Mouse (Mus musculus): ENCODE measurements around the gene Arid5b.

Gene Arid5b

DNA sequence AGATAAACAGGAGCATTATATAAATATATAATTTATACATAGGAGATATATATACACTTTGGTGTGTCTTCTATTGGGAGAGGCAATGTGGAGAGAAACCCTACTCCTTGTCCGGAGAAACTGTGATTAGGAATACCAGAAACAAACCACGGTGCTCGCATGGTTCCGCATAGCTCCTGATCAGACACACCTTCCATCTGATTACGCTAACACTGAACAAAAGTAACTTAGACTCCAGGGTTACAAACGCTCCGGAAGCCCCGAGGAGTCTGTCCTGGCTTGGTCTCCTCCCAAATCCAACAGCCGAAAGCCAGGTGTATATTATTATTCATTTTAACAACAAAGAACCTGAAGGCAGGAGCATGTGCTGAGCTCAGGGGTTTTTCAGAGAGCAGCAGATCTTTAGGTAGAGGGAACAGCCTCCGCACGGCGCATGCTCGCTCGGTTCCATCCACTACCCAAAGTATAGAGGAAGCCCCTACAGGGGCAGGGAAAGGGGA lies 41.5 kb downstream of the Arid5b start:
- DNase-seq (ENCODE audit: low spot score in 2 of 2) = no peak

DNA sequence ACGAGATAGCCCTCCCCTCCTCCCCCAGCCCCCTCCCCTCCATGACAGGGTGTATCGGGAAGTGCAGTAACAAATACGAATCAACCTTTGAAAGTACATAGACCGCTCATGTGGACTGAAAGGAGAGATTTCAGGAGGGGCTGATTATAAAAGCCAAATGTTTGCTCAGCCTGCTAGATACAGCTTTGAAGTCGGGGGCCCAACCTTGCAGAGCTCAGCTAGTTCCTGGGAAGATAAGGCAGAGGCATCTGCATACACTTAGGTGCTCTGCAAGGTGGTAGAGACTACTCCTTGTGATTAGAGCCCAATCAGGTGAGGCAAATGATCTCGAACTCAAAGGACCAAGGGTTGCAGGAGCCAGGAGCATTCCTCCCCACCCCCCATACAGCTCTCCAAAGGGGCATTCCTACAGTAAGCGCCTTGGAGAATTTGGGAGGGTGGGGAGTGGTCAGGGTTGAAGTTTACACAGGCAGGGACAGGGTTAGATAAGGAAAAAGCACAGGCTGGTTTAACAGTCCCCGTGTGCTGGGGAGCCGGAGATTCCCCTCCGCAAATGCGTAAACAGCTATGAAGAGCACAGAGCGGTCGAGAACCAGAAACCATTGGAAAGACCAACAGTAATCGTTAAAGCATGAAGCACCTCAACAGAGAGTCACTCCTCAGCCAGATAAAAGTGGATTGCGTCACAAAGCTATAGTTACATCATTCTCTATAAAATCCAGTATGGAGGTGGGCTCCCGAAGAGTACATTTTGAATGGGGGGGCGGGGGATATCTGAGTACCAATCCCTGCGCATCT lies 47.0 kb downstream of the Arid5b start:
- DNase-seq (ENCODE audit: low spot score in 2 of 2) = no peak

DNA sequence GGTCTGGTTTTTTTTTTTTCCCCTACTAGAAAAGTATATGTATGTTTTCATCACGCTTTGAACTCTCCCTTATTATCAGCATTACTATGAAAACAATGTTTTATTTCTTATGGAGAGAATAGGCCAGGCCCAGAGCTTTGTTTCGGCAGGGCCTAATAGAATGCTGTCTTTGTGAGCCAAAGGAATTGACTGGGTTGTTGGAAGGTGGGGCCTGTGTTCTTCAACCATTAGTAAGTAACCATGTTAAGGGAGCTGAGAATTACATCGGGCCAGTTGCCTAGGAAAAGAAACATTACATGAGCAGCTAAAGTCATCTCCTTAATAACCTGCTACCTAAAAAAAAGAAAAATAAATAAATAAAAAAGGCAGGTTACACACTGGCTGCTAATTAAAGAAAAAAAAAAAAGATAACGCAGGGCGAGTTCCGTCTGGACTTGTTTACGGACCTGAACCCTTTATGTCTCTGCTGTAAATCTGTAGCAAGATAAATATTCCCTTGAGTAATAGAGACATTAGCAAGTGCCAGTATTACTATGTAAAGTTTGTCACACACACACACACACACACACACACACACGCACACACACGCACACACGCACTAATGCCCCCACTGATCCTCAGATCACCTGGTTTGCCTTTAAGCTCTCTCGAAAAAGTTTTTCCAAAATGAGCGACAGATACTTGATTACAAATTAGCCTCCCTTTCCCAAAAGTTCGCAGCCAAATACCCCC lies 47.7 kb downstream of the Arid5b start:
- no peak for DNase-seq (ENCODE audit: low spot score in 2 of 2)

DNA sequence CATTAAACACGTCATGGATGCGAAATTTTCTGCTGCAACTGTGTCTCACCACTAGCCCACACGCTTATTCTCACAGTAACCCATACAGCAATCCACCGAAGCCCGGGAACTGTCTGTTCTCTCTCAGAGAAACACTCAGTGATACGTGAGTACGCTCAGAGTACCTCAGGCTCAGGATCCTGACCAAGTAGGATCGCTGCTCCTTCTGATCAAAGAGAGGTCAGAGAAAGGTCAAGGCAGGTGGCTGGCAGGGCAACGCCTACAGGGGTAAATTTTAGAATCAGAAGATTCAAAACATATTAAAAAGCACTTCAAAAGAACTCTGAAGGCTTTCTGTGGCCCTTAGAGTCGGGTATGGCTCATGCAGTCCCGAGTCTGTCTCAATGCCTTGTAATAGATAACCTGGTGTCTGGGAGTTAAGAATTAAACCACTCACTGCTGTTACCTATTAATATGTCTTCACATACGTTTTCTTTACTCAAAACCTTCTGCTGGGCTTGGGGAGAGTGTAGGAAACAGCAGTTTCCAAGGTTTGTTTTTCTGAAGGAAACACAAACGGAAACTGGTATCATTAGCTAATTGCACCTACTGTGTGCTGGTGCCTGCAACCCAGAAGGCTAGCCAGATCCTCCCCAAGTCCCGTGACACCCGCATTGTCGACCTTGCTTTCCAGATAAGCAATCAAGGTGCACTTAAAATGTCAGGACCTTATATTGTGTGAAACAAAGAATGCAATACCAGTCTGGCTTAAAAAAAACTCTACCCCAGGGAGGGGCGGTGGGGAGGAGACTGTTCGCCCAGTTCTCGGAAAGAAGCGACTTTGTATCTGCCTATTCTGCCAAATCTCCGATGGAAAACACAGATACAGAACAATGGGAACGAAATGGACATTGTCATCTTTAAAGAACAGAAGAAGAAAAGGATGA lies 48.6 kb downstream of the Arid5b start:
- no peak for DNase-seq (ENCODE audit: low spot score in 2 of 2)

DNA sequence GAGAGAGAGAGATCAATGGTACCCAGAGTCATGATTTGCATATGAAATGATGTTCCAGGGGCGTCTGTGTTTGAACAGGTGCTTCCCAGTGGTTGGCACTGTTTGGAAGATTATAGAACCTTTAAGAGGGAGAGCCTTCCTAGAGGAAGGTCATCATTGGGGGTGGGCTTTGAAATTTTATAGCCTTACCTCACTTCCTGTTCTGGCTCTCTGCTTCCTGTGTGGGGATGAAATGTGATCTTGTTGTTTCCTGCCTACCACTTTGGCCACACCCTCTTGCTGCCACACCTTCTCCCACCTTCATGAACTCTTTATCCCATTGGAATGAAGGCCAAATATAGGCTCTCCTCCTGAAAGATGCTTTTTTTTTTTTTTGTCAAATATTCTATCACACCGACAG lies 55.9 kb downstream of the Arid5b start:
- no peak for DNase-seq (ENCODE audit: low spot score in 2 of 2)

DNA sequence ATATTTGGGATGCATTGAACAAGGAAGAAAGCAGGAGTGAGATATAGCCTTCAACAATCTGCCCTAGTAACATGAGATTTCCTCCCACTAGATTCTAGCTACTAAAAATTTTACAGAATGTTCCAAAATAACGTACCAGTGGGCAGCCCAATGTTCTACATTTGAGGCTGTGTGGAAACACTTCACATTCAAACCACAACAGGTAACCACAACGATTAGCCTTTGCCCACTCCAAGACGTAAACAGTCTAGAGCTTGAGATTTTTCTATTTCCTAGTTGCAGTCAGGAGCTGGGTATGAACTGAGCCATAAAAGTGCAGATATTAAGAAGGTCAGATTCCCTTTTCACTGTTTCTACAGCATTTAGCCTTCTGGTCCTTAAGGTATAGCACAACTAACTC lies 56.5 kb downstream of the Arid5b start:
- DNase-seq (ENCODE audit: low spot score in 2 of 2) = no peak

DNA sequence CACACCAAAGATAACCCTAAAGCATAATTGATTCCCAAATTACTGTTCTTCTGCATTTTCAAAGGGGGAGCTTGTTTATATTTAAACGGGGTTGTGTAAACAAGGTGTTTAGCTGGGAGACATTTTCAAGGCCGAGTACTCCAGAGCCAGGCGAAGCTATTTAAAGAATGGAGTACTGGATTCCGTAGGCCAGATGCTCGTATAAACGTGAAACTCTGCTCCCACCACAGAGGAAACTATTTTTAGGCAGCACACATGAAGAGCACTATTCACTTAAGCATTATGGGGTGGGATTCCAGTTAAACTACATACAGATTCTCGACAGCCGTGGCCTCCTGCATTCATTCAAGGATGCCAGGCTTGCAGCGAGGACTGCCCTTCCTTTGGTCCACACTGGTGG lies 59.2 kb downstream of the Arid5b start:
- DNase-seq (ENCODE audit: low spot score in 2 of 2) = no peak

DNA sequence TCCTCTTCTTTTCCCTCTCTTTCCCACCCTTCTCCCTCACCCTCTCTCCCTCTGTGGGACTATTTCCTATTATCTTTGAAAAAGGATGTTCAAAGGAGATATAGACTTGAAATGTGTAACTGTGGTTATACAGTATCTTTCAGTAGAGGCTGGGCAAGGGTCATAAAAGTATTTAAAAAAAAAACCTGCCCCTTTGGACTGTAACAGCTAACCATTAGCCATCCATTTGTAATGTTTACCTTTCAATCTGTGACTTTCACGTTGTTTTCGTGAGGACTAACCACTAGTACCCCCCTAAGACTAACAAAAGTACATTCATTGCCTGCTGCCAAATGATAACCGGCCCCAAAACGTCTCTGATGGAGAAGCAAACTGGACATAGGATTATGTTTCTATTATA lies 59.9 kb downstream of the Arid5b start:
- DNase-seq (ENCODE audit: low spot score in 2 of 2) = no peak

DNA sequence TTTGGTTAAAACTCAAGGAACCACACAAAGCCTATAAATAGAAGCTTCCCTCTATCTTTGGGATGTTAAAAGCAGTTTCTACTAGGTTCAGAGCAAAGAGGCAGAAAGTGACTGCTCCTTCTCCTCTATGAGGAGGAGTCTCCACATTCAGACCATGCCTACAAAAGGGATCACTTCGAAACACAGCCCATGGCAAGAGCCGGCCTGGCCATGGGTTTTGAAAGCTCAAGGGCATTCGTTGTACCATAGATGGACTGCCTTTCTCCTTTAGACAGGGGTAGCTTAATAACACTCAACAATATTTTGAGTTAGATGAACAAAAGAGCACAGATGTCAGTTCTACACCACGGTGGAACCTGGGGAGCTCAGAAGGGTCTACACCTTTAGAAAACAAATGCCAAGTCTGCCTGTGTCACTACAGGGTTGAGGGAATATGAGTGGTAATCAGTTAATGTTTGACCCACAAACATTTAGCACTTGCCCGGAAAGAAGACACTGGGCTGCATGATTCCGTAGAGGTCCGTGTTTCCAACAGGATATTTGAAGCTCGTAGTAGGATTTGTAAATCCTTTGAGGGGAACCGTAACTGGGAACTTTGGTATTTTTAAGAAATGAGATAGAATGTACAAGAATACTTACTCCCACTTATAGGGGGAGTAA lies 63.6 kb downstream of the Arid5b start:
- DNase-seq (ENCODE audit: low spot score in 2 of 2) = no peak

DNA sequence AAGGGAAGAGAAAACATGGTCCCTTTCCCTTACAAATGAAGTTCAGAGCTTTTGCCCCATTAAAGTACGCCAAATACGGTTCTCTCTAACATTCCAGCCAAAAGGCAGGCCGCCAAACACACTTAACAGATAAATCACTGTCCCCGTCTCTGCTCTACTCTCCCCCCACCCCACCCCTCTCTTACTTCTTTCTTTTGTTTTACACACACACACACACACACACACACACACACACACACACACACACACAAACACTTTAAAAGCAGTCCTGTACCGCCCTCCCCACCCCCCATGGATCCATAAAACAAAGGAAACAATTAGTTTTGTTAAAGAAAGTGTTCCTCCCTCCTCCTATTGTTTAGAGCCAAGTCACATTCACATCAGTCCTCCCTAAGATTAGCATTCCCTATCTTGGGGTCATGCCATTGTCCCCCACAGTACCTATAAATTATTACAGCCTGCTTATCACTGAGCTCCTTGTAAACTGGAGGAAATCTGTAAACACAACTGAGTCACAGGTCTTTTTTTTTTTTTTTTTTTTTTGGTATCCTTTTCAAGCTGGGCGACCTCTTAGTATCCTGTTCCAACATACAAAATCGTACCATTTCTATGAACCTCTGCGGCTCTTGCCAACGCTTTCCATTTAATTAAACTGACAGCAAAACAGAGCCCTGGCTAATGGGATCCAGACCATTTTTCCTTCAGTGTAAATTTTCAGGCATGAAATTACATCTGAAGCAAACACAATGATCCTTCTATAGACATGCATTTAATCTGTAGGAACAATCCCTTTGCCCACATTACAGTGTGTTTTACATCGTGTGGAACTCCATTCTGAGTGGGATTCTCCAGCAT lies 66.3 kb downstream of the Arid5b start:
- DNase-seq (ENCODE audit: low spot score in 2 of 2) = no peak

DNA sequence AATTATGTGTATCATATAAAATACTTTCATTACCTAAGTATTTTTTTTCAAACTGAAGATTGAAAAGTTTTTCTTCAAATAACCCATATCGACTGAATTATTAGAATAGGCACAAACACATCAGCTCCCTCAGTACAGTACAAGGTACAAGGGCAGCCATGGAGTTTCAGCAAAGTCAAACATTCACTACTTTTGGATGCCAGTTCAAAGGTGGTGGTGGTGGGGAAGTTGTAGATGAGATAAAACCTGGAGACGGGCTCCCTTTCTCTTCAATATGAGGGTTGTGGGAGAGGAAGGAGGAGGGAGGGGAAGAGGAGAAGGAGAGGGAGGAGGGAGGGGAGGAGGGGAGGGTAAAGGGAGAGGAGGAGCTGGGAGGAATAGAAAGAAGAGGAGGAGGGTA lies 67.0 kb downstream of the Arid5b start:
- DNase-seq (ENCODE audit: low spot score in 2 of 2) = no peak

DNA sequence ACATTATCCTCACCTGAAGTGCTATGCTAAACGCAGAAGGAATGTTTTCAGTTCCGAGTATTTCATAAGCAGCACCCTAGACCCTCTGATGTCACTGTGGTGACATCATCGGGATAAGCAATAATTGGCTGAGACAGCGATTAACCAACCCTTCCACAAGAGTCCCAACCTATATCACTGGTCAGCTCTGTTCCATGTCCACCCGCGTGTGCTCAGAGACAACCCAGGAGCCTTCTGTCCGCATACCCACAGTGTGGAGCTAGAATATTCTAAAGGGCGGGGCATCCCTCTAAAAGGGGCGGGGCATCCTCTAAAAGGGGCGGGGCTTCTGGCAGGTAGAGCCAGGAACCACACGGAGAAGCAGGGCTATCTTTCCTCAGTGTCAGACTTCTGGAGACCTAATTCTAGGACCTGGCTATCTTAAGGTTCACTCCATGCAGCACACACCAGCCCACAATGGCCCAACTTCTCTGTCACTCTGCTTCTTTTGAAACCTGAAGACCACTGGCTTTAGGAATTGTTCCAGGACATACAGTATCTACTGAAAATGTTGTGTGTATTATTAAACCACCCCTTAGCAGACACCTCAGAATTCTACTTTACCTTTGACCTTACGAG lies 68.4 kb downstream of the Arid5b start:
- no peak for DNase-seq (ENCODE audit: low spot score in 2 of 2)

DNA sequence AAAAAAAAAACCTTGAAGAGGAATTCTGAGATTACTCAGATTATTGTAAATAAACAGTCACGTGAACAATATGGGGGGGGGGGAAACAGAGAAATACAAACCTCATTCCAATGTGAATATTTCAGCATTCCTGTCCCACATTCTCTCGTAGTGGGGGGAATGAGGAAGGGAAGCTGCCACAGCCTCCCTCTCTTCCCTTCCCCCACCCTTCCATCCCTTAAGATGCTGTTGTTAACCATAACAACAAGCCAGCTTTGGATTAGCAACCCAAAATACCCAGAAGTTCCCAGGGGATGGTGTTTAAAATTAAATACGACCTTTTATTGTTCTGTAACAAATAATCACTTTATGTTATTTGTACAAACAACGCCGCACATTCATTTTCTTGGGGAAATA lies 69.9 kb downstream of the Arid5b start:
- DNase-seq (ENCODE audit: low spot score in 2 of 2) = no peak

DNA sequence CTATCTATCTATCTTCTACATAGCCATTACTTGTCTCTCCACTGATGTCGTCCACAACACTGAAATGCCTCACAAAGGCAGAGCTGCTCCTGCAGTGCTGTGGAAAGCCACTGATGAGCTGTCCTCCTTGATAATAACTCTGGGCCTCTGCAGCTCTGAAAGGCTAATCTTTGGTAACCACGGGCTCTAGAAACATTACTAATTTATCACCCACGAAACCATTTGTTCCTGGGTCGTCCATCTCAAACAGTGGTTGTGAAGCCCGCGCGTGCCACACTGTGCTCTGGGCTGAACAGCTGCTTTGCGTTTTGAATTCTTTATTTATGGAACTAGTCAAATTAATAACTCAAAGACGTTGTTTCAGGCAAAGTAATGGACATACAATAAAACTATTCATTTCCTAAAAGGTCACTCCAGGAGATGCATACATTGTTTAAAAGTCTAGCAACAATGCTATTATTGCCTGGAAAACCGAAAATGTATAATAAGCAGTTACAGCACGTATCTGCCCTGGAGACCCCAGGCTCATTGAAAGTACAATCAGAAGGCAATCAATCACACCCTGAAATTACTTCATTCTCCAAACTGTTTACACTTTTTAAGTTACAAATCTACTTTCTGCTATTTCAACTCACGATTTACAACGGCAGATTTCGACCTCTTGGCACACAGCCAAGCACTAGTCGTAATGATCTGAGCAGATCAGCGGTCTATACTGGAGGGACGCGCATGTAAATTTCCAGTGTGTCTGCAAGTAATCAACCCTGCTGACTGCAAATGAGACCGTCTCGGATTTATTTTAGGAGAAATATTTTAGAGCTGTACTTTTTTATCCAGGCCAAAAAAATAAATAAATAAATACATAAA lies 70.5 kb downstream of the Arid5b start:
- no peak for DNase-seq (ENCODE audit: low spot score in 2 of 2)

DNA sequence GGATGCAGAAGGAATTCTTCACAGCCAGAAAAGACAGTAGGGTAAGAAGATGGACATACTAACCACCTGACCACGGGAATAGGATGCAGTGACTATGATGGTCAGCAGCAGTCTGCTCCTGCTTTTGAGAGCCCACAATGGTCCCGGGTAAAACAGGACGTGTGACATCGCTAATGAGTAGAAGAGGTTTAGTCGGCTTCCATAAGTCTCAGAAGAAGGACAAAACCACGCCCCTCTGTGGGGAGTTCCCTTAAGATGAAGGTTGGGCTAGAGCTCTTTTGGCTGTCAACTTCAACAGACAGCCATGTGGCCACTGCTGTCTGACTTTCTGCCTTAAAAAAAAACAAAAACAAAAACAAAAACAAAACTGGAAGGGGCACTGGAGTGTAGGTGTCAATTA lies 74.1 kb downstream of the Arid5b start:
- DNase-seq (ENCODE audit: low spot score in 2 of 2) = no peak

DNA sequence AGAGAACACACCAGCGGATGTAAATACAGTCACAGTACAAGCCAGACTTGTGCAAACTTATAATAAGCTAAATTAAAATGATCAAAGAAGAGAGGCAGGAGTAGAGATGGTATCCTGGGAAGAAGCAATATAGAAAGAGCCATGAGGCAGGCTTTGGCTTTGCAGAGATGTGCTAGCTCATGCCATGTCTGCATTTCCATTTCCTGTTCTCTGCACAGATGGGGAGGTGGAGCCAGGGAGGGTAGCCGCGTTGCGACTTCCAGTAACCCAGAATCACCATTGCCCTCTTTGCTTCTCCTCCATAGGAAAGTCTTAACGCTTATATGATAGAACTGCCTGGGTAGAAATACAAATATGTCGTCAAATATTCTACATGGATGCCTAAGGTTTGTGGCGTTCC lies 74.7 kb downstream of the Arid5b start:
- DNase-seq (ENCODE audit: low spot score in 2 of 2) = no peak

DNA sequence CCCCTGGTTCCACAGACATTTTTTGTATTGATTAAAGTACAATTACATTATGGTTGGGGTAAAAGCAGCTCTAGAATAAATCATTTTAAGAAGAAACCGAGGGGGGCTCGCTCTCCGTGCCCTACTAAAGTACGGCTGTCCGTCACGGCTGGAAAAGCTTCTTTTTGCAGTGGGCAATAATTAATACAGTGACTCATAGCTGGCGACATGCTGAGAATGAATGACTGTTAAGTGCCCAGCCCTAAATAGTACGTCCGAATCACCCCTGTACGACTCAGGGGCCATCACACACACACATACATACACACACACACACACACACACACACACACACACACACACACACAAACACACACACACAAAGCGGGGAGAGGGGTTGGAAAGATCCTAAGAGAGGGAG lies 75.2 kb downstream of the Arid5b start:
- DNase-seq (ENCODE audit: low spot score in 2 of 2) = no peak

DNA sequence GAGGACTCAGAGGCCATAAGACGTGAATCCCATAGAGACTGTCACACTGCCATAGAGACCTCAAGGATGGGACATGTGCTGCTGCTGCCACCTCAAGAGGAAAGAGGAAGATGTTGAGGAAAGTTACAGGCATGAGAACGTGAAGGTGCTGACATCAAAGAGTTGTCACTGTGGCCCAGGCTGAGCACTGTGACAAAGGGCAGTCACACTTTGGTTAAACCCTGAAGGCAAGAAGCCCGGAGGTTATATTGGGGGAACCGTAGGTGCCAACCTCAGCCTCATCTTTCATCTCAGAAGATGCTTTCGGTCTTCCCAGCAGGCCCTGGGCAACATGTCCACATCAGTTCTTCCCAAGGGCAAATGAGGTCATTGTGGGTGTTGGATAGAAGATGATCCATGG lies 79.1 kb downstream of the Arid5b start:
- no peak for DNase-seq (ENCODE audit: low spot score in 2 of 2)

DNA sequence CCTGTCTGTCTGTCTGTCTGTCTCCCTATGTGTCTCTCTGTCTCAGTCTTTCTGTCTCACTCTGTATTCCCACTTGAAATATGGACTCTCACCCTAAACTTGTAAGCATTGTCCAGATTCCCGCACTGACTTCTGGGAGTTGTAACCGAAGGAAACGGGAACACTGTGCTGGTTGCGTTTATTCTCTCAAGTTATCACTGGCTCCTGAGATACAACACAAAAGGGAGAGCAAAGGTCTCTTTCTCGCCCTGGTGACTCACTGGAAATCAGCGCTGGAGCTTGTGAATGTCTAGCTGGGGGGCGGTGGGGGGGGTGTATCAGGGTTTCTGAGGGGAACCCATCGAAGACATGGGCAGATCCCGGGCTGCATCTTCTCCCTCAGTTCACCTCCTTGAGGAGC lies 82.2 kb downstream of the Arid5b start:
- no peak for DNase-seq (ENCODE audit: low spot score in 2 of 2)

Measured in right cerebral cortex, postnatal 36 days (tissue).